Mouse (Mus musculus): Measurements from ENCODE around the gene Klk5. TPM values are rescaled to one million over a fixed set of nuclear protein-coding genes. Genes with fewer than 3 reads are reported as not detected.

The Klk5 gene
- polyA plus RNA-seq, 1 experiment, result not detected

GRCm38 (mm10) chr7:43826056-43826455, 15.7 kb upstream of the Klk5 start:
- Histone ChIP-seq H3K4me3 (replicated peaks) (no peak overlapping the region), H3K4me1 (no peaks in the 10 kb centered on the region), H3K9me3 (no peaks in the 10 kb centered on the region; the same call in 1 of the 2 replicates), H3K36me3 (replicated peaks; ENCODE audit: low read length) (no peaks in the 10 kb centered on the region), H3K27me3 (replicated peaks) (peaks cover 3% of the 10 kb centered on the region)
- no peak for TF ChIP-seq GATA1 (IDR thresholded peaks at IDR 0.05; ENCODE audit: borderline replicate concordance, low read length)
- no peak for TF ChIP-seq FLI1 (IDR thresholded peaks at IDR 0.05; ENCODE audit: low read length)

- H3K4me1 ChIP-seq, result no peaks in the 10 kb centered on the region
- H3K36me3 ChIP-seq (replicated peaks; ENCODE audit: low read length), result no peaks in the 10 kb centered on the region
- no peaks in the 10 kb centered on the region; the same call in 1 of the 2 replicates for H3K9me3 ChIP-seq
- TF ChIP-seq GATA1 (IDR thresholded peaks at IDR 0.05; ENCODE audit: borderline replicate concordance, low read length) (no peak), FLI1 (IDR thresholded peaks at IDR 0.05; ENCODE audit: low read length) (no peak)
- no peak overlapping the region for H3K4me3 ChIP-seq (replicated peaks)
- H3K27me3 ChIP-seq (replicated peaks), result peaks cover 3% of the 10 kb centered on the region
Observed at GRCm38 (mm10) chr7:43827706-43828105, 14.1 kb upstream of the Klk5 start.

DNA sequence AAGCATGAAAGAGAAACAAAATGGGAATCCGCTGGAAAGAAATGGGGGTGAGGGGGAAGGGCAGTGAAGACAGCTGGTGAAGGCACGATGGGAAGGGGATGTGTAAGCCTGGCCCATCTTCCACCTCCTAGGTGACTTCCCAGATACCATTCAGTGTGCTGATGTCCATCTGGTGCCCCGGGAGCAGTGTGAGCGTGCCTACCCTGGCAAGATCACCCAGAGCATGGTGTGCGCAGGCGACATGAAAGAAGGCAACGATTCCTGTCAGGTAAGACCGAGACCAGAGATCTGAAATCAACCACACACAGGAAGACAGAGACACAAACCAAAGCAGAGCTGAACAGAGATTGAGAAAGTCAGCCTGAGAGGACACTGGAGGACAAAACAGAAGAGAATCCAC, 12.8 kb upstream of the Klk5 start:
- TF ChIP-seq GATA1 (IDR thresholded peaks at IDR 0.05; ENCODE audit: borderline replicate concordance, low read length), result no peak
- no peak for TF ChIP-seq FLI1 (IDR thresholded peaks at IDR 0.05; ENCODE audit: low read length)
- no peaks in the 10 kb centered on the region; the same call in 1 of the 2 replicates for H3K9me3 ChIP-seq
- no peaks in the 10 kb centered on the region for H3K4me1 ChIP-seq
- H3K27me3 ChIP-seq (replicated peaks), result peaks cover 3% of the 10 kb centered on the region
- H3K4me3 ChIP-seq (replicated peaks), result no peak overlapping the region
- H3K36me3 ChIP-seq (replicated peaks; ENCODE audit: low read length), result no peaks in the 10 kb centered on the region

DNA sequence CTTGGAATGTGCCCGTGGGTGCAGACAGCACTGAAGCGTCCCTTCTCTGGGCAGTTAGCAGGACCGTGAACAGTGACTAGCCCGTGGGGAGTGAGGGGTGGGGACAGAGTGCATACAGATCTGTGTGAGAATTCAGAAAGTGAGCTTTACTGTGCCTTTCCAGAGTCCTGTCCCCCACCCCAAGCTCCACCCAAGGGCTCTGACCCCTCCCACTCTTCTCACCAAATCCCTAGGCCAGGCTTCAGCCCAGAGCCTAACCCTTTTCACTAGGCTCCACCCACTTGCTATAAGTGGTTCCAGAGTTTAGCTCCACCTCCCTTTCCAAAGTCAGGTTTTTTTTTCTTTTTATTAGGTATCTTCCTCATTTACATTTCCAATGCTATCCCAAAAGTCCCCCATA, 2.0 kb downstream of the Klk5 start:
- no peak for TF ChIP-seq GATA1 (IDR thresholded peaks at IDR 0.05; ENCODE audit: borderline replicate concordance, low read length)
- TF ChIP-seq FLI1 (IDR thresholded peaks at IDR 0.05; ENCODE audit: low read length), result no peak
- Histone ChIP-seq H3K36me3 (replicated peaks; ENCODE audit: low read length) (no peaks in the 10 kb centered on the region), H3K9me3 (peaks cover 8% of the 10 kb centered on the region; the same call in 1 of the 2 replicates), H3K4me1 (no peaks in the 10 kb centered on the region), H3K4me3 (replicated peaks) (no peak overlapping the region), H3K27me3 (replicated peaks) (no peaks in the 10 kb centered on the region)

DNA sequence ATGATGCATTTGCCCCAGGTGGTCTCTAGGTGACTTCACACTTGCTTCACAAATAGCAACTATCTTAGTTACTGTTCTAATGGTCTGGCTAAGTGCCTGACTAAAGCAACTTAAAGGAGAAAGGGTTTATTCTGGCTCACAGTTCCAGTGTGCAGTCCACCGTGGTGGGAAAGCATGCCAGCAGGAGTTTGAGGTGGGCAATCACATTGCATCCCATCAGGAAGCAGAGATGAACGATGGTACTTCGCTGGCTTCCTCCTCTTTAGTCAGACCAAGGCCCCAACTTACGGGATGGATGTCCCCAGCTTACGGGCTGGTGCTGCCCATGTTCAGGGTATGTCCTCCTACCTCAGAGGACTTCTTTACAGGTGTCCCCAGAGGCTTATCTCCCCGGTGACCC, 9.8 kb downstream of the Klk5 start:
- no peaks in the 10 kb centered on the region for H3K4me1 ChIP-seq
- H3K9me3 ChIP-seq, result no peaks in the 10 kb centered on the region; the same call in 1 of the 2 replicates
- H3K4me3 ChIP-seq (replicated peaks), result no peak overlapping the region
- TF ChIP-seq GATA1 (IDR thresholded peaks at IDR 0.05; ENCODE audit: borderline replicate concordance, low read length), result no peak
- TF ChIP-seq FLI1 (IDR thresholded peaks at IDR 0.05; ENCODE audit: low read length), result no peak
- no peaks in the 10 kb centered on the region for H3K36me3 ChIP-seq (replicated peaks; ENCODE audit: low read length)
- no peaks in the 10 kb centered on the region for H3K27me3 ChIP-seq (replicated peaks)

DNA sequence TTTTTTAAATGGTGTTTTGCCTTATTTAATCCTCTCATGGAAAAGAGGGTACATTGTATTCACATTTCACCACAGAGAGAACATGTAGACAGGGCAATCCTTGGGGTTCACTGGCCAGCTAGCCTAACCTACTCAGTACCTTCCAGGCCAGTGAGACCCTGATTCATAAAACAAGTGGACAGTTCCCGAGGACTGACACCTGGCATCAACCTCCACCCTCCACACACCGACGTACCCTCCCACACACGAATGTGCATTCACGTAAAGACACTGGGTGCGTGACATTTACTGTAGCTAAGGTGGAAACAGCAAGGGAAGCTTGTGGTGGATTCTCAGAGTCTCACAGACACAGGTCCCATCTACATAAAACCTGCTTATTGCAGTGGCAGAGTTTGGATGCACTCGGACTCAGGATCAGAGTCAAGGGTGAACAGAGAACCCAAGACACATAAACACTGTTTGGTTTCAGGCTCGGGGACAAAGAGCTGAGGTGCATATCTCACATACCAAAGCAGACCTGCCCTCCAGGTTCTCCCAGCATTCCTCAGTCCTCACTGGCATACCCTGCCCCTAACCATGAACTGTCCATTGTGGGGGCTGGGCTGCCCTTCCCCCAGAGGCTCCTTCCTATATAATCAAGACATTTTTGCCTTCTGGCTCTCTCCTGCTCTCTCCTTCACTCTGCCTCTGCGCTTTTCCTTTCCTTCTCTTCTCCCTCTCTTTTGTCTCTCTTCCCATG, 13.0 kb downstream of the Klk5 start:
- H3K9me3 ChIP-seq, result no peaks in the 10 kb centered on the region; the same call in 1 of the 2 replicates
- TF ChIP-seq FLI1 (IDR thresholded peaks at IDR 0.05; ENCODE audit: low read length), result no peak
- no peak for TF ChIP-seq GATA1 (IDR thresholded peaks at IDR 0.05; ENCODE audit: borderline replicate concordance, low read length)
- H3K4me3 ChIP-seq (replicated peaks), result no peak overlapping the region
- H3K36me3 ChIP-seq (replicated peaks; ENCODE audit: low read length), result no peaks in the 10 kb centered on the region
- no peaks in the 10 kb centered on the region for H3K27me3 ChIP-seq (replicated peaks)
- no peaks in the 10 kb centered on the region for H3K4me1 ChIP-seq

GRCm38 (mm10) chr7:43855709-43856108, 13.9 kb downstream of the Klk5 start:
- H3K4me3 ChIP-seq (replicated peaks), result no peak overlapping the region
- peaks cover 3% of the 10 kb centered on the region; the same call in 1 of the 2 replicates for H3K9me3 ChIP-seq
- H3K4me1 ChIP-seq, result no peaks in the 10 kb centered on the region
- H3K27me3 ChIP-seq (replicated peaks), result no peaks in the 10 kb centered on the region
- TF ChIP-seq FLI1 (IDR thresholded peaks at IDR 0.05; ENCODE audit: low read length), result no peak
- H3K36me3 ChIP-seq (replicated peaks; ENCODE audit: low read length), result no peaks in the 10 kb centered on the region

DNA sequence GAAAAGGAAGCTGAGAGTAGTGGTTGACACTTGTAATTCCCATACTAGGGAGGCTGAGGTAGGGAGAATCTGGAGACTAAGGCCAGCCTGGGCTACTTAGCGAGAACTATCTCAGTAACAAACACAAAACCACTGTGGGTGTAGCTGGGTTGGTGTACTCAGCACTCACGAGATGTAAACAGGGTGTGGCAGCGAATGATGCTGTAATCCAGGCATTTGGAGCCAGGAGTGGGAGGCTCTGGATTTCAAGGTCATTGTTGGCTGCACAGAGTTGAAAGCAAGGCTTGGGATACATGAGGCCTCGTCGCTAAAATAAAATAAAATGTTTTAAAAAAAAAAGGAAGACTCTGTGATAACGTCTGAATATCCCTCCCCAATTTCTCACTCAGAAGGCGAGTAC, 14.5 kb downstream of the Klk5 start:
- Histone ChIP-seq H3K9me3 (peaks cover 4% of the 10 kb centered on the region; the same call in 1 of the 2 replicates), H3K4me3 (replicated peaks) (no peak overlapping the region), H3K36me3 (replicated peaks; ENCODE audit: low read length) (no peaks in the 10 kb centered on the region), H3K4me1 (no peaks in the 10 kb centered on the region), H3K27me3 (replicated peaks) (no peaks in the 10 kb centered on the region)
- TF ChIP-seq FLI1 (IDR thresholded peaks at IDR 0.05; ENCODE audit: low read length) (no peak), GATA1 (IDR thresholded peaks at IDR 0.05; ENCODE audit: borderline replicate concordance, low read length) (no peak)

GRCm38 (mm10) chr7:43857501-43857900, 15.7 kb downstream of the Klk5 start:
- H3K9me3 ChIP-seq, result peaks cover 4% of the 10 kb centered on the region; the same call in 1 of the 2 replicates
- no peak for TF ChIP-seq FLI1 (IDR thresholded peaks at IDR 0.05; ENCODE audit: low read length)
- TF ChIP-seq GATA1 (IDR thresholded peaks at IDR 0.05; ENCODE audit: borderline replicate concordance, low read length), result no peak
- H3K4me3 ChIP-seq (replicated peaks), result no peak overlapping the region
- H3K27me3 ChIP-seq (replicated peaks), result no peaks in the 10 kb centered on the region
- H3K4me1 ChIP-seq, result no peaks in the 10 kb centered on the region
- no peaks in the 10 kb centered on the region for H3K36me3 ChIP-seq (replicated peaks; ENCODE audit: low read length)

- Histone ChIP-seq H3K4me3 (replicated peaks) (no peak overlapping the region), H3K36me3 (replicated peaks; ENCODE audit: low read length) (no peaks in the 10 kb centered on the region), H3K9me3 (0 out of 2 replicates have a peak, but pooled peaks cover 4% of the 10 kb centered on the region), H3K4me1 (no peaks in the 10 kb centered on the region), H3K27me3 (replicated peaks) (no peaks in the 10 kb centered on the region)
- no peak for TF ChIP-seq GATA1 (IDR thresholded peaks at IDR 0.05; ENCODE audit: borderline replicate concordance, low read length)
- no peak for TF ChIP-seq FLI1 (IDR thresholded peaks at IDR 0.05; ENCODE audit: low read length)
Observed at GRCm38 (mm10) chr7:43860411-43860810, 18.6 kb downstream of the Klk5 start.

Measured in megakaryocyte, embryonic 14.5 days (primary cell).